Mouse (Mus musculus) gastrocnemius, adult 18-20 months (tissue): ENCODE results near the gene Gucy1b1. TPM values are rescaled to one million over a fixed set of nuclear protein-coding genes. Genes with fewer than 3 reads are reported as not detected.

Experiments
- DNase-seq: peaks from one replicate; pipeline ENCODE4 v3.0.0; 2021; ENCODE audit warnings: low spot score
- long read RNA-seq, 2 experiments: library from polyadenylated mRNA; stranded (forward); transcript quantifications; one replicate each; pipeline ENCODE4 v2.0.0; 2021
- total RNA-seq, 2 experiments: library from RNA; stranded (reverse); gene quantifications; 2 replicates each; pipeline ENCODE4 v1.2.3; 2021

Gene Gucy1b1
- total RNA-seq = 1 to 10 TPM; 2.7 to 3.3 TPM
- long read RNA-seq, experiment 1, partial matches to known transcripts = 1 of 2 reads
- long read RNA-seq, experiment 1, other reads (novel, unspliced or antisense) = 0 of 2 reads
- long read RNA-seq, experiment 2, partial matches to known transcripts = 0 of 2 reads
- long read RNA-seq, experiment 2, other reads (novel, unspliced or antisense) = 0 of 2 reads

- DNase-seq = peak; percentile 52
Measured at GRCm38 (mm10) chr3:82074201-82074851, at the start of gene Gucy1b1. Gene Gucy1b1, minus strand, starts transcription at chr3:82074689.

GRCm38 (mm10) chr3:82118916-82119315, 44.4 kb upstream of the Gucy1b1 start:
- DNase-seq = no peak

GRCm38 (mm10) chr3:82112439-82112838, 38.0 kb upstream of the Gucy1b1 start:
- DNase-seq = no peak

- no peak for DNase-seq
Measured at GRCm38 (mm10) chr3:82111986-82112385, 37.5 kb upstream of the Gucy1b1 start.

GRCm38 (mm10) chr3:82108951-82109350, 34.5 kb upstream of the Gucy1b1 start:
- no peak for DNase-seq

- DNase-seq = no peak
Measured at GRCm38 (mm10) chr3:82104229-82104628, 29.7 kb upstream of the Gucy1b1 start.

GRCm38 (mm10) chr3:82099127-82099526, 24.6 kb upstream of the Gucy1b1 start:
- DNase-seq = no peak

GRCm38 (mm10) chr3:82096801-82097200, 22.3 kb upstream of the Gucy1b1 start:
- no peak for DNase-seq

- DNase-seq = peak; percentile 21
Measured at GRCm38 (mm10) chr3:82073741-82074181, 728 bp downstream of the Gucy1b1 start.

GRCm38 (mm10) chr3:82067830-82068229, 6.7 kb downstream of the Gucy1b1 start:
- no peak for DNase-seq

- no peak for DNase-seq
Measured at GRCm38 (mm10) chr3:82061402-82062180, 12.9 kb downstream of the Gucy1b1 start.

GRCm38 (mm10) chr3:82057201-82057600, 17.3 kb downstream of the Gucy1b1 start:
- no peak for DNase-seq

- no peak for DNase-seq
Measured at GRCm38 (mm10) chr3:82054283-82054974, 20.1 kb downstream of the Gucy1b1 start.

- DNase-seq = no peak
Measured at GRCm38 (mm10) chr3:82052029-82052428, 22.5 kb downstream of the Gucy1b1 start.

GRCm38 (mm10) chr3:82051468-82051867, 23.0 kb downstream of the Gucy1b1 start:
- DNase-seq = no peak

GRCm38 (mm10) chr3:82048681-82049080, 25.8 kb downstream of the Gucy1b1 start:
- no peak for DNase-seq

GRCm38 (mm10) chr3:82048078-82048477, 26.4 kb downstream of the Gucy1b1 start:
- DNase-seq = no peak

GRCm38 (mm10) chr3:82047100-82047753, 27.3 kb downstream of the Gucy1b1 start:
- DNase-seq = peak; percentile 10

GRCm38 (mm10) chr3:82046087-82046486, 28.4 kb downstream of the Gucy1b1 start:
- no peak for DNase-seq

- no peak for DNase-seq
Measured at GRCm38 (mm10) chr3:82044902-82045301, 29.6 kb downstream of the Gucy1b1 start.

- DNase-seq = no peak
Measured at GRCm38 (mm10) chr3:82043676-82044075, 30.8 kb downstream of the Gucy1b1 start.
